Mouse (Mus musculus) myocyte (in vitro differentiated cells): ENCODE data around the gene Mettl5.

Experiments used
- MAX ChIP-seq: IDR thresholded peaks from one replicate; pipeline ENCODE4 v1.6.1; 2011; ENCODE audit warnings: low read depth, mild to moderate bottlenecking, control low read depth
- MYOG ChIP-seq, 3 experiments: IDR thresholded peaks; one replicate each; pipeline ENCODE4 v1.6.1; 2011; ENCODE audit warnings: control low read depth in 2 of 3, low read depth in 2 of 3, mild to moderate bottlenecking in 2 of 3; ENCODE audit not compliant: insufficient read length in 2 of 3, control insufficient read depth in 1 of 3, insufficient read depth in 1 of 3
- POLR2A ChIP-seq: IDR thresholded peaks from one replicate; pipeline ENCODE4 v1.6.1; 2011; ENCODE audit warnings: low read depth, mild to moderate bottlenecking, control low read depth, moderate library complexity; ENCODE audit not compliant: insufficient read length
- USF1 ChIP-seq: IDR thresholded peaks from one replicate; pipeline ENCODE4 v1.6.1; 2011; ENCODE audit warnings: low read depth, mild to moderate bottlenecking, control low read depth, moderate library complexity

DNA sequence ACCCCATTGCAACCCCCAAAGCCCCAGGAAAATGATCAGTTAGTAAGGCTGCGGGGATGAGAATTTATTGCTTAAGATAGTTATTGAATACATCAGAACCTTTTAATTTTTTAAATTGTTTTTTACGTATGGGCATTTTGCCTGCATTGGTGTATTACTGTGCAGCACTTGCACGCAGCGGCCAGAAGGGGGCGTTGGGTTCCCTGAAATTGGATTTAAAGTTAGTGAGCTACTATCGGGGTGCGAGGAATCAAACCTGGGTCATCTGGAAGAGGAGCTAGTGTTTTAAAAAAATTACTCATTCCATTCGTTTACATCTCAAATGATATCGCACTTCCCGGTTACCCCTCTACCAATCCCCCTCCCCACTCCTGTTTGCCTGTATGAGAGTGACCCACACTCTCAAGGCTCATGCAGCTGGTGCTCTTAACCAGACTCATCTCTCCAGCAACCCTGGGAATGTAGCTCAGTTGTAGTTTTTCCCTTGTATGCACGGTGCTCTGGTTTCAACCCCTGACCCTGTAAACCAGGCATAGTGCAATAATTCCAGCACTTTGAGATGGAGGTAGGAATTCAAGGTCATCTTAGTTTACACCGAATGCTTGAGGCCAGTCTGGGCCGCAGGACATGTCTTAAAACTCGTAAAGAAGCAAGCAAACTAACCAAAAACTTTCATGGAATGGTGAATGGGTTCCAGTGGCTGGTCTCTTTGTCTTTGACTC, 10.2 kb upstream of the Mettl5 start:
- no peak for TF ChIP-seq POLR2A
- TF ChIP-seq USF1, result no peak
- TF ChIP-seq MYOG (IDR thresholded peaks at IDR 0.05; ENCODE audit: control insufficient read depth in 1 of 3, insufficient read depth in 1 of 3, insufficient read length in 2 of 3, low read depth in 2 of 3), result no peak
- TF ChIP-seq MAX, result no peak
